Mouse (Mus musculus) liver, embryonic 16.5 days (tissue): ENCODE data around the gene Fcer1a. TPM values are rescaled to one million over a fixed set of nuclear protein-coding genes. Genes with fewer than 3 reads are reported as not detected.
"Not testable (repeated sequence)": the region's sequence is repeated elsewhere in the genome, so short reads cannot be mapped to it uniquely, and the experiment has no call there.

Source experiments
- ATAC-seq: fragments of 200-750 bp; cut with Nextera tagmentation; 2 replicates; pipeline ENCODE4 v1.8.0; 2017; ENCODE audit warnings: low read depth, mild to moderate bottlenecking, moderate number of reproducible peaks, moderate library complexity
- H3K27ac ChIP-seq: fragments of 300-500 bp; sonication (generic); 2 replicates; pipeline ENCODE4 v1.5.1; 2014; ENCODE audit warnings: mild to moderate bottlenecking, low read length
- H3K27me3 ChIP-seq: fragments of 300-500 bp; sonication (generic); 2 replicates; pipeline ENCODE4 v1.6.1; 2014; ENCODE audit warnings: low read depth, low read length, mixed read lengths; ENCODE audit not compliant: control insufficient read depth, insufficient read depth
- H3K36me3 ChIP-seq: fragments of 300-500 bp; sonication (generic); 2 replicates; pipeline ENCODE4 v1.6.1; 2014; ENCODE audit warnings: mild to moderate bottlenecking; ENCODE audit not compliant: control insufficient read depth, insufficient read depth
- H3K4me1 ChIP-seq: fragments of 300-500 bp; sonication (generic); 2 replicates; pipeline ENCODE4 v1.6.1; 2014; ENCODE audit warnings: low read depth, low read length, mixed read lengths; ENCODE audit not compliant: control insufficient read depth
- H3K4me2 ChIP-seq: fragments of 300-500 bp; sonication (generic); 2 replicates; pipeline ENCODE4 v1.6.1; 2014; ENCODE audit warnings: low read depth, low read length, mixed read lengths
- H3K4me3 ChIP-seq: fragments of 300-500 bp; sonication (generic); 2 replicates; pipeline ENCODE4 v1.5.1; 2014; ENCODE audit warnings: low read depth, mild to moderate bottlenecking, low read length
- H3K9ac ChIP-seq: fragments of 300-500 bp; sonication (generic); 2 replicates; pipeline ENCODE4 v1.6.1; 2014; ENCODE audit warnings: low read depth, low read length
- H3K9me3 ChIP-seq: fragments of 300-500 bp; sonication (generic); replicated peaks from 2 replicates; pipeline ENCODE4 v1.6.1; 2016; ENCODE audit warnings: low read length; ENCODE audit not compliant: control insufficient read depth
- WGBS: fragments of 180-500 bp; shearing (Covaris S2); extraction: QIAGEN DNeasy Blood & Tissue Kit; methylation state at CpG from one replicate; pipeline ENCODE4 v1.1.7; 2014; ENCODE audit not compliant: insufficient replicate concordance; 5-methylcytosine and 5-hydroxymethylcytosine counted together
- polyA plus RNA-seq: library from polyadenylated mRNA; unstranded; fragments of >200 nt; fragmentation: Nextera tagmentation; extraction: Ambion mirVana; gene quantifications from 2 replicates; pipeline ENCODE4 v1.2.1, GENCODE M21; 2015

Gene Fcer1a
- 0.20 and 0.21 TPM in 2 replicates for polyA plus RNA-seq

- H3K4me1 ChIP-seq, result no peaks in the 10 kb centered on the region
- H3K4me2 ChIP-seq, result no peak within 1 kb of the TSS
- no peak within 1 kb of the TSS for H3K4me3 ChIP-seq
- no peak for ATAC-seq
- H3K36me3 ChIP-seq, result no peaks in the 10 kb centered on the region
- no peak within 1 kb of the TSS for H3K27ac ChIP-seq
- H3K9ac ChIP-seq, result no peak within 1 kb of the TSS
- no peaks in the 10 kb centered on the region for H3K9me3 ChIP-seq
- no peaks in the 10 kb centered on the region for H3K27me3 ChIP-seq
- 39% methylated on average over 2 of the region's 2 CpGs for whole genome bisulfite sequencing
These were observed at the start of gene Fcer1a for GRCm38 (mm10) chr1:173227081-173227480. TSS of gene Fcer1a (minus strand) at chr1:173227214.

DNA sequence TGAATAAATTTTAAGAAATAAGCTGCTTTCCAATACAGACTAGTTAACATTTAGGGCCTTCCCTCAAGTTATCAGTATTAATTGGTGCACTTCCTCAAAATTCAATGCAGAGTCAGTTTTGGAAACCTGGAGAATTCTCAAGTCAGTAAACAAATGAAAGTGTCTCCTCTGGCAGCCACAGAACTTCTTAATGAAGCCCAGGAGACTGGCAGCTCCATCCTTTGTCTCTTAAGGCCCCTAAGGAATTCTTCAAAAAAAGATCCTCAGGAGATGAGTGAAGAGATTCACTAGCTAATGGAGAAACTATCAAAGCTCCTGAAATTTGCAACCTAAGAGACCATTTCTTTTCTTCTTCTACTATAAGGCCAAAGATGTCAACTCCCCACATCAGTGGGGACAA, 38.7 kb upstream of the Fcer1a start, which contains the start of gene Olfr418:
Gene Olfr418, plus strand, starts transcription at position 301 of the 400 bp plus-strand sequence.
- H3K4me3 ChIP-seq, result no peak within 1 kb of the TSS
- no peaks in the 10 kb centered on the region for H3K4me1 ChIP-seq
- no peaks in the 10 kb centered on the region; the same call in 1 of the 2 replicates for H3K9me3 ChIP-seq
- no peak within 1 kb of the TSS for H3K4me2 ChIP-seq
- H3K27me3 ChIP-seq, result no peaks in the 10 kb centered on the region
- H3K9ac ChIP-seq, result no peak within 1 kb of the TSS
- H3K27ac ChIP-seq, result no peak within 1 kb of the TSS
- ATAC-seq, result no peak
- no peaks in the 10 kb centered on the region for H3K36me3 ChIP-seq

DNA sequence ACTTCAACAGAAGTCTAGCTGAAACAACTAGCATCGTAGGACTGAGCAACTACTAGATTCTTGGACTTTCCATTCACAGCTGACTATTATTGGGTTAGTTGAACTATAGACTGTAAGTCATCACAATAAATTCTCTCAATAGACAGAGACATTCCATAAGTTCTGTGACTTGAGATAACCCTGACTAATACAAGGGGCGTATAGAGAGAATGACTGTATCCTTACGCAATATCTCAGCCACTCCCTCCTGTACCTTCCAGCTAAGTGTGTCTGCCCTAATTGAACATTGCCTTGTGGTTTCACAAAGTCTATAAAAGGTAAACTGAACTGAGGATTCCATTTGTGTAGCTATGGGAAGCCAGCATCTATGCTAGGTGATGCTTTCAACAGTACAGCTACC, 22.9 kb upstream of the Fcer1a start:
- Histone ChIP-seq H3K27me3 (no peaks in the 10 kb centered on the region), H3K4me3 (no peak overlapping the region), H3K9ac (no peak overlapping the region), H3K27ac (no peak overlapping the region), H3K9me3 (no peaks in the 10 kb centered on the region), H3K4me1 (no peaks in the 10 kb centered on the region), H3K36me3 (no peaks in the 10 kb centered on the region), H3K4me2 (no peak overlapping the region)
- 67% methylated on average over 3 of the region's 3 CpGs for whole genome bisulfite sequencing
- no peak for ATAC-seq

- not testable (repeated sequence) for ATAC-seq, H3K27ac ChIP-seq, H3K4me3 ChIP-seq, H3K36me3 ChIP-seq, H3K9ac ChIP-seq, H3K4me2 ChIP-seq, H3K9me3 ChIP-seq, H3K4me1 ChIP-seq, H3K27me3 ChIP-seq
- 45% methylated on average over 1 of the region's 1 CpGs for WGBS
These were observed 10.0 kb upstream of the Fcer1a start for GRCm38 (mm10) chr1:173237004-173237403.

DNA sequence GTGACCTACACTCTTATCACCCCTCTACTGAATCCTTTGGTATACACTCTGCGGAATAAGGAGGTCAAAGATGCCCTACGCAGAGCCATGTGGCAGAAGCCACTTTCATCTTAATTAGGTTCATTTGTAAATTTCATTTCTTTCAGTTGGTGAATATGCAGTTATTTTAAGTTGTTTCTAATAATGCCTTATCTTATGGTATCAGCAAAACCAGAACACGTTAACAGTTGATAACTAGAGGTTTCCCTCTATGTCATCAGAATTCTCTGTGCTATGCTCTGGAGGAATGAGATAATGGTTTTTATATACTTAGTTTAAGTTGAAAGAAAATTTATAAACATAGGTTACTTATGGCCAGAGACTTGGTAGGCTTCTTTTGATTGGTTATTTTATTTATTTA, 10.5 kb downstream of the Fcer1a start:
- Histone ChIP-seq H3K9ac (no peak overlapping the region), H3K9me3 (no peaks in the 10 kb centered on the region), H3K27me3 (no peaks in the 10 kb centered on the region), H3K4me3 (no peak overlapping the region), H3K27ac (no peak overlapping the region), H3K4me2 (no peak overlapping the region), H3K4me1 (no peaks in the 10 kb centered on the region), H3K36me3 (no peaks in the 10 kb centered on the region)
- ATAC-seq, result no peak
- WGBS, result 59% methylated on average over 3 of the region's 3 CpGs

- Histone ChIP-seq H3K4me1 (no peaks in the 10 kb centered on the region), H3K9ac (no peak within 1 kb of the TSS), H3K36me3 (no peaks in the 10 kb centered on the region), H3K27ac (no peak within 1 kb of the TSS), H3K4me2 (no peak within 1 kb of the TSS), H3K4me3 (no peak within 1 kb of the TSS), H3K9me3 (no peaks in the 10 kb centered on the region), H3K27me3 (no peaks in the 10 kb centered on the region)
- ATAC-seq, result no peak
- 55% methylated on average over 5 of the region's 5 CpGs for WGBS
These were observed 14.9 kb downstream of the Fcer1a start, which contains the start of gene Olfr1404 for GRCm38 (mm10) chr1:173212092-173212491. TSS of gene Olfr1404 (plus strand) at chr1:173212392.

GRCm38 (mm10) chr1:173197508-173197907, 29.5 kb downstream of the Fcer1a start, which contains the start of gene Olfr218:
TSS of gene Olfr218 (plus strand) at chr1:173197808.
- H3K4me2 ChIP-seq, result no peak within 1 kb of the TSS
- H3K27me3 ChIP-seq, result no peaks in the 10 kb centered on the region
- WGBS, result 55% methylated on average over 5 of the region's 5 CpGs
- H3K4me1 ChIP-seq, result no peaks in the 10 kb centered on the region
- no peak within 1 kb of the TSS for H3K4me3 ChIP-seq
- no peak for ATAC-seq
- no peak within 1 kb of the TSS for H3K9ac ChIP-seq
- no peak within 1 kb of the TSS for H3K27ac ChIP-seq
- no peaks in the 10 kb centered on the region for H3K9me3 ChIP-seq
- H3K36me3 ChIP-seq, result no peaks in the 10 kb centered on the region

- H3K27me3 ChIP-seq, result no peaks in the 10 kb centered on the region
- no peak overlapping the region for H3K4me2 ChIP-seq
- H3K9me3 ChIP-seq, result no peaks in the 10 kb centered on the region
- 52% methylated on average over 2 of the region's 2 CpGs for WGBS
- no peak overlapping the region for H3K27ac ChIP-seq
- no peaks in the 10 kb centered on the region for H3K4me1 ChIP-seq
- H3K36me3 ChIP-seq, result no peaks in the 10 kb centered on the region
- no peak overlapping the region for H3K4me3 ChIP-seq
- ATAC-seq, result no peak
- no peak overlapping the region for H3K9ac ChIP-seq
These were observed 30.7 kb downstream of the Fcer1a start for GRCm38 (mm10) chr1:173196359-173196758.

DNA sequence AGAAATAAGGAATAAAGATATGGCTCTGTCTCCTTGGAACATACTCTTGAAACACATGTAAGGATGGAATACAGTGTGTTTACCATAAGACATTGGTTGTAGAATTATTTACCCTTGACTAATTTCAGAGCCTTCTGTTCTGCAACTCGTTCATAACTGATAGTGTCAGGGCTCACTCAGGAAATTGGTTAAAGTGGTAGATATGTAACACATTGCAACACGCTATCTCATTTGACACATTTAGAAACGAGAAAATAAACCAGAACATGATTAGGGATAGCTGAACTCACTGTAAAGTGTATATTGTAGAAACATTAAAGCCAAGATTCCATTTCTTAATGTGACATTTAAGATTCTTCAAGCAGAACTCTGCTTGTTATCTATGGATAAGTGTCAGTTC, 35.0 kb downstream of the Fcer1a start:
- Histone ChIP-seq H3K9me3 (no peaks in the 10 kb centered on the region), H3K36me3 (no peaks in the 10 kb centered on the region), H3K4me2 (no peak overlapping the region), H3K27me3 (no peaks in the 10 kb centered on the region), H3K4me3 (no peak overlapping the region), H3K27ac (no peak overlapping the region), H3K4me1 (no peaks in the 10 kb centered on the region), H3K9ac (no peak overlapping the region)
- WGBS, result 22% methylated on average over 3 of the region's 3 CpGs
- no peak for ATAC-seq
